24 mouse cellular contexts compared by ENCODE assay signal in genomic region chr5:102710336-102710735, GRCm38 (mm10).
DNase-seq lines count a peak whose midpoint lies in the region; ATAC-seq and TF ChIP-seq lines count a peak whose summit lies in the region.
"Had no signal": no experiment of that assay in that cellular context is flagged by ENCODE, and none has a peak within 500 bp of the region (broad histone marks: within the 10 kb centered on the region; RNA-seq: fewer than 3 reads in every experiment).

No protein-coding gene starts in this region.

- H3K4me1 ChIP-seq in heart, adult 2 months (ENCODE audit: control insufficient read depth, insufficient read depth, low read length) = no peaks in the 10 kb centered on the region
- H3K4me1 ChIP-seq in kidney, postnatal 0 days (replicated peaks; ENCODE audit: insufficient read depth, low read length) = peaks cover 4% of the 10 kb centered on the region; the same call in 1 of the 2 replicates
- H3K4me1 ChIP-seq: forebrain, embryonic 13.5 days; heart, embryonic 15.5 days; hindbrain, embryonic 13.5 days had no signal

- no peak for TF ChIP-seq POLR2A in heart, adult 2 months (IDR thresholded peaks at IDR 0.05; ENCODE audit: insufficient read depth, low read depth, low read length)

- TF ChIP-seq CTCF in heart, adult 2 months (IDR thresholded peaks at IDR 0.05) = no peak
- TF ChIP-seq CTCF in kidney, postnatal 0 days (IDR thresholded peaks at IDR 0.05; ENCODE audit: low read depth) = no peak

- no peaks in the 10 kb centered on the region for H3K79me2 ChIP-seq in heart, adult 2 months (replicated peaks; ENCODE audit: control insufficient read depth, insufficient read depth, low read length)

- intact Hi-C loops in heart, adult 2 months (cut with DNase I) = no loop called here

- no peak overlapping the region for H3K27ac ChIP-seq in heart, adult 2 months
- H3K27ac ChIP-seq in kidney, postnatal 0 days = no peak overlapping the region
- H3K27ac ChIP-seq: embryonic facial prominence, embryonic 13.5 days; forebrain, embryonic 13.5 days; heart, embryonic 15.5 days; hindbrain, embryonic 13.5 days had no signal

- H3K9me3 ChIP-seq in kidney, postnatal 0 days (replicated peaks; ENCODE audit: low read length) = no peaks in the 10 kb centered on the region
- H3K9me3 ChIP-seq: embryonic facial prominence, embryonic 13.5 days; forebrain, embryonic 13.5 days; heart, embryonic 15.5 days; hindbrain, embryonic 13.5 days had no signal

- peak; percentile 79; the same call in 1 of the 2 replicates for ATAC-seq in kidney, postnatal 0 days (replicated peaks; ENCODE audit: low FRiP score, low read depth)
- ATAC-seq: CD4-positive, CD25-positive, alpha-beta regulatory T cell, adult 4 months; forebrain, embryonic 13.5 days; forebrain, postnatal 0 days had no signal

- TF ChIP-seq EP300 in heart, adult 2 months (IDR thresholded peaks at IDR 0.05; ENCODE audit: insufficient read depth, low read depth, low read length) = no peak

- no peak overlapping the region for H3K4me2 ChIP-seq in kidney, postnatal 0 days (ENCODE audit: low read length)
- H3K4me2 ChIP-seq: embryonic facial prominence, embryonic 13.5 days; forebrain, embryonic 13.5 days; heart, embryonic 11.5 days; heart, embryonic 15.5 days; hindbrain, embryonic 13.5 days had no signal

- H3K36me3 ChIP-seq in heart, adult 2 months (ENCODE audit: control insufficient read depth, insufficient read depth, low read length) = no peaks in the 10 kb centered on the region
- no peaks in the 10 kb centered on the region for H3K36me3 ChIP-seq in kidney, postnatal 0 days (ENCODE audit: insufficient read depth, low read length)
- H3K36me3 ChIP-seq: embryonic facial prominence, embryonic 13.5 days; G1E; heart, embryonic 15.5 days; hindbrain, embryonic 13.5 days had no signal

- no peak overlapping the region for H3K4me3 ChIP-seq in heart, adult 2 months
- no peak overlapping the region for H3K4me3 ChIP-seq in kidney, postnatal 0 days (replicated peaks; ENCODE audit: low read depth, low read length)
- H3K4me3 ChIP-seq: embryonic facial prominence, embryonic 13.5 days; forebrain, embryonic 13.5 days; heart, embryonic 15.5 days; hindbrain, embryonic 13.5 days had no signal

- DNase-seq in heart, adult 11 months = peak; percentile 55
- DNase-seq in heart, adult 2 months = no peak
- peak; percentile 90 for DNase-seq in kidney, adult 9 months
- peak; percentile 49 for DNase-seq in kidney, postnatal 0 days (ENCODE audit: low spot score)
- DNase-seq in kidney, postnatal 36 days = peak; percentile 73 to 84
- DNase-seq in adrenal gland, adult 8-10 months = no peak
- no peak for DNase-seq in right cerebral cortex, postnatal 10 days (ENCODE audit: low spot score in 2 of 2)
- DNase-seq in adrenal gland, postnatal 36 days = no peak
- DNase-seq: adrenal gland, postnatal 10 days; B cell, adult 2 months; cerebellum, adult 18-20 months; cerebellum, adult 9-11 months; cerebellum, postnatal 36 days; forebrain, postnatal 0 days; gastrocnemius, postnatal 36 days; heart, adult 18-20 months; heart, postnatal 14 days had no signal

- H3K27me3 ChIP-seq in heart, adult 2 months (ENCODE audit: control insufficient read depth, insufficient read depth, low read length) = no peaks in the 10 kb centered on the region
- H3K27me3 ChIP-seq in kidney, postnatal 0 days (ENCODE audit: insufficient read depth, low read length) = no peaks in the 10 kb centered on the region
- H3K27me3 ChIP-seq: embryonic facial prominence, embryonic 13.5 days; forebrain, embryonic 13.5 days; heart, embryonic 15.5 days; hindbrain, embryonic 13.5 days had no signal

- H3K9ac ChIP-seq in heart, adult 2 months (ENCODE audit: low read depth, low read length) = no peak overlapping the region
- H3K9ac ChIP-seq in kidney, postnatal 0 days (ENCODE audit: low read depth, low read length) = no peak overlapping the region
- H3K9ac ChIP-seq: embryonic facial prominence, embryonic 13.5 days; forebrain, embryonic 13.5 days; forebrain, postnatal 0 days; heart, embryonic 15.5 days; hindbrain, embryonic 13.5 days had no signal

- WGBS in heart, adult 2 months = 85% methylated on average over 7 of the region's 7 CpGs
- WGBS in kidney, postnatal 0 days = 54% methylated on average over 7 of the region's 7 CpGs

Comparison
In these comparisons a context has a peak if more than half of its experiments do, and no peak if none do; other contexts are left out.
1. DNase-seq: peak in heart, adult 11 months (single experiment), kidney, adult 9 months (single experiment), kidney, postnatal 0 days (single experiment) and kidney, postnatal 36 days (2 of 2); none in heart, adult 2 months (0 of 2), adrenal gland, adult 8-10 months (single experiment), right cerebral cortex, postnatal 10 days (0 of 2) and adrenal gland, postnatal 36 days (0 of 2).